Mouse (Mus musculus) MEL (cell line): ENCODE data around the gene Acat1. TPM values are rescaled to one million over a fixed set of nuclear protein-coding genes. Genes with fewer than 3 reads are reported as not detected.

ENCODE experiments used
- DNase-seq: peaks from one replicate; pipeline ENCODE4 v3.0.0; 2011; ENCODE audit warnings: low read depth, low spot score
- H3K27ac ChIP-seq: 2 replicates; pipeline ENCODE4 v1.5.1; 2012; ENCODE audit warnings: low read depth, mild to moderate bottlenecking, control low read depth, low read length, moderate library complexity; ENCODE audit not compliant: control insufficient read depth
- H3K27me3 ChIP-seq, 2 experiments: fragments of 150-350 bp in 1 of 2; sonication (generic) in 1 of 2; 2 replicates each; pipeline ENCODE4 v1.6.1; 2012; ENCODE audit warnings: low read length in 2 of 2, mild to moderate bottlenecking in 2 of 2, improper control_type of control experiment in 1 of 2, moderate library complexity in 1 of 2; ENCODE audit not compliant: insufficient read depth in 2 of 2, control insufficient read depth in 1 of 2
- H3K36me3 ChIP-seq, 2 experiments: 2 replicates each; pipeline ENCODE4 v1.6.1; 2012 to 2014; ENCODE audit warnings: low read length in 2 of 2, improper control_type of control experiment in 1 of 2, inconsistent platforms in 1 of 2, mild to moderate bottlenecking in 1 of 2; ENCODE audit not compliant: insufficient read depth in 2 of 2, control insufficient read depth in 1 of 2
- H3K4me1 ChIP-seq, 2 experiments: fragments of 150-350 bp in 1 of 2; sonication (generic) in 1 of 2; 2 replicates each; pipeline ENCODE4 v1.6.1; 2012; ENCODE audit warnings: low read length in 2 of 2, improper control_type of control experiment in 1 of 2, mild to moderate bottlenecking in 1 of 2; ENCODE audit not compliant: insufficient read depth in 2 of 2, control insufficient read depth in 1 of 2
- H3K4me3 ChIP-seq, 2 experiments: fragments of 150-350 bp in 1 of 2; sonication (generic) in 1 of 2; 2 replicates each; pipeline ENCODE4 v1.5.1; 2012; ENCODE audit warnings: low read depth in 2 of 2, low read length in 2 of 2, mild to moderate bottlenecking in 2 of 2, moderate library complexity in 2 of 2, control low read depth in 1 of 2, improper control_type of control experiment in 1 of 2; ENCODE audit not compliant: control insufficient read depth in 1 of 2, insufficient read depth in 1 of 2
- H3K79me2 ChIP-seq: 2 replicates; pipeline ENCODE4 v1.6.1; 2012; ENCODE audit warnings: mild to moderate bottlenecking, low read length, moderate library complexity; ENCODE audit not compliant: control insufficient read depth, poor library complexity, insufficient read depth
- H3K9ac ChIP-seq: 2 replicates; pipeline ENCODE4 v1.6.1; 2012; ENCODE audit warnings: low read depth, mild to moderate bottlenecking, control low read depth, low read length, moderate library complexity; ENCODE audit not compliant: control insufficient read depth, poor library complexity, severe bottlenecking
- H3K9me3 ChIP-seq: fragments of 150-350 bp; sonication (generic); replicated peaks from 2 replicates; pipeline ENCODE4 v1.6.1; 2012; ENCODE audit warnings: mild to moderate bottlenecking, low read length, improper control_type of control experiment, moderate library complexity; ENCODE audit not compliant: insufficient read depth
- BHLHE40 ChIP-seq: IDR thresholded peaks from 2 replicates; pipeline ENCODE4 v1.6.1; 2012; ENCODE audit warnings: low read depth, mild to moderate bottlenecking, inconsistent platforms, low read length, improper control_type of control experiment, borderline replicate concordance
- CHD1 ChIP-seq: IDR thresholded peaks from 2 replicates; pipeline ENCODE4 v1.6.1; 2012; ENCODE audit warnings: low read depth, mild to moderate bottlenecking, inconsistent platforms, low read length, improper control_type of control experiment
- CHD2 ChIP-seq: IDR thresholded peaks from 2 replicates; pipeline ENCODE4 v1.6.1; 2011; ENCODE audit warnings: low read length, improper control_type of control experiment
- ETS1 ChIP-seq: IDR thresholded peaks from 2 replicates; pipeline ENCODE4 v1.6.1; 2012; ENCODE audit warnings: low read depth, mild to moderate bottlenecking, inconsistent platforms, low read length, improper control_type of control experiment, moderate library complexity
- GABPA ChIP-seq: IDR thresholded peaks from 2 replicates; pipeline ENCODE4 v1.6.1; 2012; ENCODE audit warnings: low read depth, mild to moderate bottlenecking, inconsistent platforms, low read length, improper control_type of control experiment, moderate library complexity
- HCFC1 ChIP-seq: IDR thresholded peaks from 2 replicates; pipeline ENCODE4 v1.6.1; 2012; ENCODE audit warnings: low read depth, mild to moderate bottlenecking, inconsistent platforms, low read length, improper control_type of control experiment, moderate library complexity
- MAFK ChIP-seq: IDR thresholded peaks from 2 replicates; pipeline ENCODE4 v1.6.1; 2011; ENCODE audit warnings: low read depth, mild to moderate bottlenecking, low read length, improper control_type of control experiment, borderline replicate concordance
- MAX ChIP-seq: IDR thresholded peaks from 2 replicates; pipeline ENCODE4 v1.6.1; 2011; ENCODE audit warnings: low read length, improper control_type of control experiment
- MAZ ChIP-seq: IDR thresholded peaks from 2 replicates; pipeline ENCODE4 v1.6.1; 2012; ENCODE audit warnings: low read depth, mild to moderate bottlenecking, inconsistent platforms, low read length, improper control_type of control experiment
- MYB ChIP-seq: IDR thresholded peaks from 2 replicates; pipeline ENCODE4 v1.6.1; 2011; ENCODE audit warnings: mild to moderate bottlenecking, low read depth, low read length, improper control_type of control experiment
- MYC ChIP-seq: IDR thresholded peaks from 2 replicates; pipeline ENCODE4 v1.6.1; 2011; ENCODE audit warnings: low read depth, mild to moderate bottlenecking, low read length, improper control_type of control experiment, moderate library complexity
- POLR2A ChIP-seq, 2 experiments: IDR thresholded peaks; 2 replicates each; pipeline ENCODE4 v1.6.1; 2011 to 2012; ENCODE audit warnings: low read length in 2 of 2, mild to moderate bottlenecking in 2 of 2, control low read depth in 1 of 2, improper control_type of control experiment in 1 of 2, low read depth in 1 of 2, moderate library complexity in 1 of 2; ENCODE audit not compliant: control insufficient read depth in 1 of 2, insufficient read depth in 1 of 2, poor library complexity in 1 of 2
- POLR2AphosphoS2 ChIP-seq: IDR thresholded peaks from 2 replicates; pipeline ENCODE4 v1.6.1; 2011; ENCODE audit warnings: low read length, improper control_type of control experiment
- POLR2AphosphoS5 ChIP-seq: IDR thresholded peaks from 2 replicates; pipeline ENCODE4 v1.6.1; 2012; ENCODE audit warnings: low read depth, borderline replicate concordance, mild to moderate bottlenecking, inconsistent platforms, low read length, moderate library complexity, mixed read lengths
- SIN3A ChIP-seq: IDR thresholded peaks from 2 replicates; pipeline ENCODE4 v1.6.1; 2012; ENCODE audit warnings: low read length, improper control_type of control experiment, inconsistent platforms
- SMC3 ChIP-seq: IDR thresholded peaks from 2 replicates; pipeline ENCODE4 v1.6.1; 2011; ENCODE audit warnings: low read depth, low read length, improper control_type of control experiment
- TAL1 ChIP-seq: IDR thresholded peaks from 2 replicates; pipeline ENCODE4 v1.6.1; 2012; ENCODE audit warnings: mild to moderate bottlenecking, inconsistent platforms, low read length, moderate library complexity, mixed read lengths
- TBP ChIP-seq: IDR thresholded peaks from 2 replicates; pipeline ENCODE4 v1.8.0; 2011; ENCODE audit warnings: low read depth, low read length, improper control_type of control experiment
- TCF12 ChIP-seq: IDR thresholded peaks from 2 replicates; pipeline ENCODE4 v1.6.1; 2014; ENCODE audit warnings: low read depth, mild to moderate bottlenecking, inconsistent platforms, low read length, improper control_type of control experiment, moderate library complexity
- USF1 ChIP-seq: IDR thresholded peaks from 2 replicates; pipeline ENCODE4 v1.6.1; 2014; ENCODE audit warnings: low read depth, mild to moderate bottlenecking, inconsistent platforms, low read length, improper control_type of control experiment, moderate library complexity
- USF2 ChIP-seq, 2 experiments: IDR thresholded peaks; 2 replicates each; pipeline ENCODE4 v1.6.1; 2011 to 2012; ENCODE audit warnings: improper control_type of control experiment in 2 of 2, low read length in 2 of 2, borderline replicate concordance in 1 of 2, inconsistent platforms in 1 of 2, low read depth in 1 of 2, mild to moderate bottlenecking in 1 of 2; ENCODE audit not compliant: insufficient read depth in 1 of 2
- ZC3H11A ChIP-seq: IDR thresholded peaks from 2 replicates; pipeline ENCODE4 v1.6.1; 2012; ENCODE audit warnings: low read depth, mild to moderate bottlenecking, inconsistent platforms, low read length, improper control_type of control experiment
- ZNF384 ChIP-seq: IDR thresholded peaks from 2 replicates; pipeline ENCODE4 v1.6.1; 2012; ENCODE audit warnings: low read depth, mild to moderate bottlenecking, inconsistent platforms, low read length, improper control_type of control experiment
- polyA plus RNA-seq, 2 experiments: library from polyadenylated mRNA; stranded (reverse) in 1 of 2; unstranded in 1 of 2; fragments of >175 nt in 1 of 2; fragments of >200 nt in 1 of 2; gene quantifications; 2 replicates each; pipeline versions ENCODE4 v1.2.1 to v1.2.4; 2012; ENCODE audit warnings: low replicate concordance in 2 of 2, low read depth in 1 of 2; ENCODE audit not compliant: insufficient read length in 2 of 2, insufficient read depth in 1 of 2, missing spikeins in 1 of 2
- total RNA-seq: library from RNA; depleted of rRNA; stranded (reverse); fragments of 300-350 nt; gene quantifications from 2 replicates; pipeline ENCODE4 v1.2.3, GENCODE M21; 2012

Acat1 gene
- total and polyA plus RNA-seq, 3 experiments: 37.4 to 185 (median 41.8) TPM

DNA sequence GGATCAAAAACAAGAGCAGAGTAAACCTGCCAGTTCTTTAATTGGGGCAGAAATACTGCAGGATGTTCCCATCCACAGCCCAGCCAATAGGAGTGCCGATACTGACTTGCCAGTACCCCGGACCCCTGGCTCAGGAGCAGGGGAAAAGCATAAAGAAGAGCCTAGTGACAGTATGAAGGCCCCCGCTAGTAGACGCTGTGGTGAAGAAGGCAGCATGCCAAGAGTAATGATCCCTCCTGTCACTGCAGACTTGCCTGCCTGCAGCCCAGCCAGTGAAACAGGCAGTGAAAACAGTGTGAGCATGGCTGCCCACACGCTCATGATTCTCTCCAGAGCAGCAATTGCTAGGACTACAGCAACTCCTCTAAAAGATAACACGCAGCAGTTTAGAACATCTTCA, 39.5 kb downstream of the Acat1 start:
- H3K4me3 ChIP-seq: no peak overlapping the region
- peaks cover 12 to 50% of the 10 kb centered on the region in 2 experiments for H3K36me3 ChIP-seq
- H3K27ac ChIP-seq: no peak overlapping the region
- H3K9me3 ChIP-seq: no peaks in the 10 kb centered on the region
- H3K4me1 ChIP-seq: peaks cover 0 to 4% of the 10 kb centered on the region in 2 experiments; a peak in 2 of 4 replicates
- DNase-seq: no peak
- H3K9ac ChIP-seq: no peak overlapping the region
- H3K27me3 ChIP-seq: no peaks in the 10 kb centered on the region
- H3K79me2 ChIP-seq: no peaks in the 10 kb centered on the region
- no peak for TF ChIP-seq USF2 (IDR thresholded peaks at IDR 0.05; ENCODE audit: borderline replicate concordance in 1 of 2, insufficient read depth in 1 of 2, low read depth in 1 of 2, low read length in 2 of 2)
- TF ChIP-seq MAFK: no peak
- TF ChIP-seq BHLHE40: no peak

- H3K27ac ChIP-seq: peak overlapping the region; percentile 77
- DNase-seq: peak; percentile 62
- H3K9me3 ChIP-seq: no peaks in the 10 kb centered on the region
- TF ChIP-seq SIN3A: 0 out of 2 replicates have a peak, but pooled peaks have one; percentile 2
- no peak for TF ChIP-seq CHD2
- H3K4me1 ChIP-seq: peaks cover 5 to 7% of the 10 kb centered on the region in 2 experiments
- peaks cover 10 to 24% of the 10 kb centered on the region in 2 experiments; a peak in 3 of 4 replicates for H3K36me3 ChIP-seq
- H3K4me3 ChIP-seq: peak overlapping the region; percentile 79 to 82
- H3K27me3 ChIP-seq: no peaks in the 10 kb centered on the region
- peak overlapping the region; percentile 93 for H3K9ac ChIP-seq
- H3K79me2 ChIP-seq: peaks cover 45% of the 10 kb centered on the region
Measured at GRCm38 (mm10) chr9:53537336-53537965, 72.7 kb downstream of the Acat1 start.

GRCm38 (mm10) chr9:53536558-53537320, 73.4 kb downstream of the Acat1 start, which contains the start of the genes Atm and Npat:
Gene Atm, minus strand, starts transcription at chr9:53536740.
Gene Npat, plus strand, starts transcription at chr9:53537047.
- Histone ChIP-seq H3K4me1 (peaks cover 8 to 9% of the 10 kb centered on the region in 2 experiments), H3K27ac (peak within 1 kb of the TSS; percentile 87), H3K79me2 (peaks cover 43% of the 10 kb centered on the region), H3K27me3 (no peaks in the 10 kb centered on the region), H3K36me3 (peaks cover 11 to 24% of the 10 kb centered on the region in 2 experiments), H3K9ac (peak within 1 kb of the TSS; percentile 93), H3K9me3 (no peaks in the 10 kb centered on the region), H3K4me3 (peak within 1 kb of the TSS; percentile 79 to 82)
- peak; percentile 99 for DNase-seq
- TF ChIP-seq ETS1 (peak; percentile 74), TBP (peak; percentile 70), POLR2AphosphoS5 (no peak), MAZ (no peak), TCF12 (no peak), SMC3 (no peak), CHD2 (no peak), CHD1 (no peak), ZC3H11A (no peak), HCFC1 (peak; percentile 79), USF2 (IDR thresholded peaks at IDR 0.05; ENCODE audit: borderline replicate concordance in 1 of 2, insufficient read depth in 1 of 2, low read depth in 1 of 2, low read length in 2 of 2) (no peak), USF1 (peak; percentile 87), TAL1 (no peak), MYB (no peak), SIN3A (peak; percentile 95), GABPA (no peak), MAFK (no peak), MYC (peak; percentile 94), MAX (peak; percentile 98), POLR2AphosphoS2 (peak; percentile 68; the same call in 1 of the 2 replicates), POLR2A (IDR thresholded peaks at IDR 0.05; ENCODE audit: control insufficient read depth in 1 of 2, insufficient read depth in 1 of 2, low read depth in 1 of 2, low read length in 2 of 2, poor library complexity in 1 of 2) (peak; percentile 90 to 95), ZNF384 (no peak)
